Mouse (Mus musculus) liver, embryonic 15.5 days (tissue): ENCODE data around the gene 1700123O20Rik. TPM values are rescaled to one million over a fixed set of nuclear protein-coding genes. Genes with fewer than 3 reads are reported as not detected.
A peak's percentile ranks its signal among the peaks of the same experiment; 100 is the strongest.

Source experiments
- ATAC-seq: fragments of 200-750 bp; cut with Nextera tagmentation; 2 replicates; pipeline ENCODE4 v1.8.0; 2017; ENCODE audit warnings: moderate number of reproducible peaks, mild to moderate bottlenecking, moderate library complexity; ENCODE audit not compliant: insufficient read depth
- H3K27ac ChIP-seq: fragments of 300-500 bp; sonication (generic); replicated peaks from 2 replicates; pipeline ENCODE4 v1.5.1; 2015; ENCODE audit warnings: mild to moderate bottlenecking, inconsistent platforms
- H3K27me3 ChIP-seq: fragments of 300-500 bp; sonication (generic); 2 replicates; pipeline ENCODE4 v1.6.1; 2015; ENCODE audit warnings: mild to moderate bottlenecking, inconsistent platforms
- H3K36me3 ChIP-seq: fragments of 300-500 bp; sonication (generic); replicated peaks from 2 replicates; pipeline ENCODE4 v1.6.1; 2015; ENCODE audit warnings: moderate library complexity, mild to moderate bottlenecking, inconsistent platforms
- H3K4me1 ChIP-seq: fragments of 300-500 bp; sonication (generic); replicated peaks from 2 replicates; pipeline ENCODE4 v1.6.1; 2015; ENCODE audit warnings: inconsistent platforms
- H3K4me2 ChIP-seq: fragments of 300-500 bp; sonication (generic); 2 replicates; pipeline ENCODE4 v1.6.1; 2015; ENCODE audit warnings: moderate library complexity, mild to moderate bottlenecking, inconsistent platforms
- H3K4me3 ChIP-seq: fragments of 300-500 bp; sonication (generic); replicated peaks from 2 replicates; pipeline ENCODE4 v1.5.1; 2015; ENCODE audit warnings: mild to moderate bottlenecking, inconsistent platforms
- H3K9ac ChIP-seq: fragments of 300-500 bp; sonication (generic); 2 replicates; pipeline ENCODE4 v1.6.1; 2015; ENCODE audit warnings: moderate library complexity, mild to moderate bottlenecking, inconsistent platforms
- H3K9me3 ChIP-seq: fragments of 300-500 bp; sonication (generic); replicated peaks from 2 replicates; pipeline ENCODE4 v1.6.1; 2016; ENCODE audit warnings: inconsistent platforms
- WGBS: fragments of 180-500 bp; shearing (Covaris S2); methylation state at CpG from one replicate; pipeline ENCODE4 v1.1.7; 2015; ENCODE audit warnings: mixed read lengths; ENCODE audit not compliant: insufficient replicate concordance; 5-methylcytosine and 5-hydroxymethylcytosine counted together
- polyA plus RNA-seq: library from polyadenylated mRNA; unstranded; fragments of >200 nt; fragmentation: Nextera tagmentation; extraction: Ambion mirVana; gene quantifications from 2 replicates; pipeline ENCODE4 v1.2.1, GENCODE M21; 2015

The 1700123O20Rik gene
- polyA plus RNA-seq, 1 experiment from 2014 or later = 39.5 TPM

DNA sequence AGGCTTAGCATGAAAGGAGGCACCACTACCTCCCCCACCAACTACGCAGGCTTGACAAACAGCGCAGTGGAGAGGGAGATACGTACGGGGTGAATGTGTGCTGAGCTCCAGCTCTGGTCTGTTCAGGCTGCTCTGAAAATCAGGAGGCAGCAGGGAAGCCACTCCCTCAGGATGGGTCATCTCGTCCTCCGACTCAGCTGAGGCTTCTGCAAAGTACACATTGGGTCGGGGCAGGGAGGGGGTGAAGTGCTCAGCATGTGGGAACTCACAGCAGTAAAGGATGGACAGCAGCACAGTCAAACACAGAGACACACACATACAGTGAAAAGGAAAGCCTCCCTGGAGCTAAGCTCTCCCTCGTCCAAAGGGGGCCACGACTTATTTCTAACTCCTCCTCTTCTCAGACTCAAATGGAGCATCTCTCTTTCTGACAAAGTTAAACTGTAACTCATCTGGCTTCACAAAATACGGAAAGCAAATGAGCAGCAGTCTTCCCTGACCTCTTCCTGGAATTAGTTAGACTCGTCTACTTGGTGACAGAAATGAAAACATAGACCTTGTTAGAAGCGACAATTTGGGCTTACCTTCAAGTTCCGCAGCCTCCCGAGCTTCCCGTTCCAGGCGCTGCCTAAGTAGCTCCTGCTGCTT, 7.2 kb upstream of the 1700123O20Rik start:
- peak; percentile 61 for ATAC-seq
- no peak overlapping the region for H3K27ac ChIP-seq
- H3K9me3 ChIP-seq = no peaks in the 10 kb centered on the region
- H3K4me2 ChIP-seq = no peak overlapping the region
- WGBS = 79% methylated on average over 16 of the region's 16 CpGs
- no peak overlapping the region for H3K4me3 ChIP-seq
- no peak overlapping the region for H3K9ac ChIP-seq
- peaks cover 17% of the 10 kb centered on the region for H3K4me1 ChIP-seq
- H3K36me3 ChIP-seq = peaks cover 89% of the 10 kb centered on the region
- no peaks in the 10 kb centered on the region for H3K27me3 ChIP-seq

DNA sequence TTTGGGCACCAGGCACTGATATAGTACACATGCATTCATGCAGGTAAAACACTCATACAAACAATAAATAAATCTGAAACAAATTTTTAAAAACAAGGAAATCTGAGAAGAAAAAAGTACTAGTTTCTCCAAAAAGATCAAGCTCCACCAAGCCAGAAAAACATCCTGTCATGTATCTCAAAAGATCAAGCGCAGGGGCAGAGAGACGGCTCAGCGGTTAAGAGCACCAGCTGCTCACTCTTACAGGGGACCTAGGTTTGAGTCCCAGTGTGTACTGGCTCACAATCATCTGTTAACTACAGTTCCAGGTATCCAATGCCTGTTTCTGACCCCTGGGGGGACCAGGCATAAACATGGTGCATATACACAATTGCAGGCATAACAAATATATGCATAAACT, 3.6 kb upstream of the 1700123O20Rik start:
- Histone ChIP-seq H3K27ac (no peak overlapping the region), H3K4me1 (peaks cover 29% of the 10 kb centered on the region), H3K36me3 (peaks cover 59% of the 10 kb centered on the region), H3K4me2 (no peak overlapping the region), H3K9ac (no peak overlapping the region), H3K27me3 (no peaks in the 10 kb centered on the region), H3K9me3 (no peaks in the 10 kb centered on the region), H3K4me3 (no peak overlapping the region)
- ATAC-seq = no peak
- WGBS = 75% methylated on average over 3 of the region's 3 CpGs

- H3K4me2 ChIP-seq = peak overlapping the region; percentile 72
- peak overlapping the region; percentile 69 for H3K4me3 ChIP-seq
- H3K4me1 ChIP-seq = peaks cover 48% of the 10 kb centered on the region
- under 1% methylated on average over 8 of the region's 8 CpGs for WGBS
- peak; percentile 8; the same call in 1 of the 2 replicates for ATAC-seq
- peaks cover 47% of the 10 kb centered on the region for H3K36me3 ChIP-seq
- H3K27me3 ChIP-seq = no peaks in the 10 kb centered on the region
- peak overlapping the region; percentile 99 for H3K27ac ChIP-seq
- H3K9me3 ChIP-seq = no peaks in the 10 kb centered on the region
- H3K9ac ChIP-seq = peak overlapping the region; percentile 83
Observed at GRCm38 (mm10) chr14:54685471-54685870, 545 bp upstream of the 1700123O20Rik start.

DNA sequence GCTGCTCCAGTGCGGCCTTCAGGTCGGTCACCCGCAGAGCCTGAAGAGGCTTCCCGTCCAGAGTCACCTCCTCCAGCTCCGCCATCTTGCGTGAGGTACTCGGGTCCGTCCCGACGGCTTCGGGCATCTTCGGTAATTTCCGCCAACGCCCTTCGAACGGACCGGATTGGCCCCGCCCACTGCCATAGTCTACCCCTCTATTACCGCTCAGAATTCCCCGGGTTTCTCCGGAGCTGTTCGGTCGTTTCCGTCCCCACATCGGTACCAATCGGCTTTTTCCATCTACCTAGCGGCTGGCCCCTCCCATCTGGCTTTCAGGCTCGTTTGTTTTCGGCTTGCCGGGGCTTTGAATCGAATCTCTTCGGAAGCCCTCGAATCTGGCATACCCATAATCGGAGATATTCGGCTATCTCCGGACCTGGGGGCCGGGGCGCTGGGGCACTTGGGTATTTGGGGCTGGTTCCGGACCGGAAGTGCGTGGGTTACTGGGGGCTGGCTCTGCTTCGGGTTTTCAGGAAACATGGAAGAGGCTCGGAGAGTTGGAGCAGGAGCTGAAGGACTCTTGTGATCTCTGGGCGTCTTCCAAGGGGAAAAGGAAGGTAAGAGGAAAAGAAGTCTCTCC, 617 bp downstream of the 1700123O20Rik start, which contains the start of gene Acin1:
Acin1 (minus strand) TSS at position 410 of the 622 bp plus-strand sequence.
- ATAC-seq = peak; percentile 93
- no peaks in the 10 kb centered on the region for H3K27me3 ChIP-seq
- no peaks in the 10 kb centered on the region for H3K9me3 ChIP-seq
- H3K4me3 ChIP-seq = peak within 1 kb of the TSS; percentile 69
- H3K27ac ChIP-seq = peak within 1 kb of the TSS; percentile 99
- peak within 1 kb of the TSS; percentile 83 for H3K9ac ChIP-seq
- H3K4me2 ChIP-seq = peak within 1 kb of the TSS; percentile 72
- H3K36me3 ChIP-seq = peaks cover 46% of the 10 kb centered on the region
- under 1% methylated on average over 44 of the region's 44 CpGs for WGBS
- peaks cover 48% of the 10 kb centered on the region for H3K4me1 ChIP-seq

- H3K4me1 ChIP-seq = peaks cover 45% of the 10 kb centered on the region
- peak overlapping the region; percentile 99 for H3K27ac ChIP-seq
- 4% methylated on average over 8 of the region's 8 CpGs for WGBS
- H3K36me3 ChIP-seq = peaks cover 39% of the 10 kb centered on the region
- H3K4me2 ChIP-seq = peak overlapping the region; percentile 72
- H3K9ac ChIP-seq = peak overlapping the region; percentile 83
- no peaks in the 10 kb centered on the region for H3K27me3 ChIP-seq
- H3K9me3 ChIP-seq = no peaks in the 10 kb centered on the region
- no peak for ATAC-seq
- peak overlapping the region; percentile 69 for H3K4me3 ChIP-seq
Observed at GRCm38 (mm10) chr14:54687251-54687650, 1.2 kb downstream of the 1700123O20Rik start.

GRCm38 (mm10) chr14:54695042-54695441, 9.0 kb downstream of the 1700123O20Rik start:
- 69% methylated on average over 6 of the region's 6 CpGs for WGBS
- no peak overlapping the region for H3K27ac ChIP-seq
- H3K4me3 ChIP-seq = no peak overlapping the region
- H3K27me3 ChIP-seq = peaks cover 8% of the 10 kb centered on the region; the same call in 1 of the 2 replicates
- peaks cover 6% of the 10 kb centered on the region for H3K4me1 ChIP-seq
- H3K4me2 ChIP-seq = no peak overlapping the region
- no peak for ATAC-seq
- H3K36me3 ChIP-seq = peaks cover 25% of the 10 kb centered on the region
- no peak overlapping the region for H3K9ac ChIP-seq
- H3K9me3 ChIP-seq = no peaks in the 10 kb centered on the region

DNA sequence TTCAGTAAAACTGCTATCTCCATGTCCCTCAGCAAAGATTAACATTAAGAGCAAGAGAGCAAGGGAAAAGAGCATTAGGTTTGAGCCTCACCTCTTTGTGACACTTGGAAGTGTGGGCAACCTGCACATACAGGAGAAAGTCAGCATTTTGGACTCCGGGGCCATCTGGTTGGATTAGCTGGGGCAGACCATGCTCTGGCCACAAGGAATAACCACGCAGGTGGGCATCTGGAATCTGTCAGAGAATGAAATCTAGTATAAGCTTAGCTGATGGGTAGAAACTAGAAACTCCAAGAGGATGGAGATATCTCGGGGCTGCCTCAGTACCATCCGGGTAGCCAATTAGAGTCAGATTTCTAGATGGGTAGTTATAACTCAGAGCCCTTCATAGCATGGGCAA, 10.7 kb downstream of the 1700123O20Rik start:
- Histone ChIP-seq H3K4me3 (no peak overlapping the region), H3K27me3 (peaks cover 12% of the 10 kb centered on the region), H3K36me3 (peaks cover 14% of the 10 kb centered on the region), H3K4me2 (no peak overlapping the region), H3K4me1 (peaks cover 10% of the 10 kb centered on the region), H3K27ac (no peak overlapping the region), H3K9ac (no peak overlapping the region), H3K9me3 (no peaks in the 10 kb centered on the region)
- no peak for ATAC-seq
- WGBS = 70% methylated on average over 4 of the region's 4 CpGs

- Histone ChIP-seq H3K9me3 (no peaks in the 10 kb centered on the region), H3K4me3 (no peak within 1 kb of the TSS), H3K4me1 (peaks cover 11% of the 10 kb centered on the region), H3K27me3 (peaks cover 32% of the 10 kb centered on the region), H3K36me3 (0 out of 2 replicates have a peak, but pooled peaks cover 2% of the 10 kb centered on the region), H3K9ac (no peak within 1 kb of the TSS), H3K27ac (no peak within 1 kb of the TSS), H3K4me2 (no peak within 1 kb of the TSS)
- no peak for ATAC-seq
- WGBS = 66% methylated on average over 4 of the region's 4 CpGs
Observed at GRCm38 (mm10) chr14:54698733-54699132, 12.7 kb downstream of the 1700123O20Rik start, which contains the start of gene Gm29776. Gene Gm29776, minus strand, starts transcription at chr14:54698833.

DNA sequence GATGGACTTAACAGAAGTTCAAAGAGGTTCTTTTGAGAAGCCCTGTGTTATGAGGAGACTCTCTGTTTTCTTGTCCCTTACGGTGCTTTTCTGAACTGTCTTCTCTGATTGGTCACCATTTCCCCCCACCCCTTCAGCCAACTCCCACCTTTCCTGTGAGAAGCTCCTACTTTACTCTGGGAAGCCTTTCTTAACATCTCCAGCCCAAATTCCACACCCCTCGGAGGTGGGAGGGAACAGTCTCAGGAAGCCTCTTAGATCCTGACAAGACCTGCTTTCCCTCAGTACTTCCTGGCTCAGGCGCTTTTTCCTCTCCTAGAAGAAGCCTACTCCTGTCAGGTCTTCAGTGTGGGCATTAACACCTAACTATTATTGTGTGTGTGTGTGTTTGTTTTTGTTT, 13.6 kb downstream of the 1700123O20Rik start:
- Histone ChIP-seq H3K4me3 (no peak overlapping the region), H3K27me3 (peaks cover 40% of the 10 kb centered on the region), H3K27ac (no peak overlapping the region), H3K36me3 (no peaks in the 10 kb centered on the region), H3K9me3 (no peaks in the 10 kb centered on the region), H3K4me1 (peaks cover 11% of the 10 kb centered on the region), H3K4me2 (no peak overlapping the region), H3K9ac (no peak overlapping the region)
- ATAC-seq = no peak
- WGBS = 54% methylated on average over 3 of the region's 3 CpGs

DNA sequence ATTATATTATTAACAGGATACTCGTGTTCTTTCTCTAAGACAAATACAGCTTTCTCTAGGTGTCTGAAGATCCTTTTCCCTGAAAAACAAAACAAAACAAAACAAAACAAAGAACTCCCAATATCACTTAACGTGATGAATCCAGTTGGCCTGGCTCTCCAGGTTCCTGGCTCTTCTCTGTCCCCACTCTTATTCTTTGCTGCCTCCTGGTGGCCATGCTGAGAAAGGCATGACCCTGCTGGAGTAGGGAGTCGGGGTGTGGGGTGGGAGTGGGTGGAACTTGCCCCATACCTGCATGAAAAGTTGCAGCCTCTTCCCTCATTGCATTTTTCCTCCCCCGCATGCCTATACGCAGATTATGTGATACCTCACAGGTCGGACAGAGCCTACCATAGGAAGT, 15.3 kb downstream of the 1700123O20Rik start:
- Histone ChIP-seq H3K4me3 (no peak overlapping the region), H3K4me2 (no peak overlapping the region), H3K36me3 (no peaks in the 10 kb centered on the region), H3K27me3 (peaks cover 40% of the 10 kb centered on the region), H3K27ac (no peak overlapping the region), H3K4me1 (peaks cover 23% of the 10 kb centered on the region), H3K9me3 (no peaks in the 10 kb centered on the region), H3K9ac (no peak overlapping the region)
- WGBS = 7% methylated on average over 6 of the region's 6 CpGs
- no peak for ATAC-seq

DNA sequence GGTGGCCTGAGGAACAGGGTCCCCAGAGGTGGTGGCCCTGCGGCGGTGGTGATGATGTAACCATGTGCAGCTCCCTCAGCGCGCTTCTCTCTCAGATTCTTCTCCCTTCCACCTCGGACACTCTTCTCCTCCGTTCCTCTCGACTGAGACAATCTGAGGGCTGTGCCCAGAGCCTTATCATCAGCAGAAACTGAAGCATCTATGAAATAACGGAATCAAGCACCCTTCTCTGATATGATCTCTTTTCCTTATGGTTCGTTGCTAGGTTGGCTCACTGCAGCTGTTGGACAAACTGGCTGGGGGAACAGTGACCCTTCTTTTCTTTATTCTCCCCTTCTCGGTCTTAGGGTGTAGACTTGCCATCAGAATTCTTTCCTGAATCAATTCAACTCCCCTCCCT, 17.2 kb downstream of the 1700123O20Rik start:
- Histone ChIP-seq H3K9ac (no peak overlapping the region), H3K27me3 (peaks cover 56% of the 10 kb centered on the region), H3K27ac (no peak overlapping the region), H3K36me3 (no peaks in the 10 kb centered on the region), H3K4me1 (peaks cover 29% of the 10 kb centered on the region), H3K9me3 (no peaks in the 10 kb centered on the region), H3K4me3 (no peak overlapping the region), H3K4me2 (no peak overlapping the region)
- ATAC-seq = no peak
- WGBS = 37% methylated on average over 10 of the region's 10 CpGs
